Mouse (Mus musculus) cerebellum, adult 2 months (tissue): ENCODE measurements around the gene Eml2. TPM values are rescaled to one million over a fixed set of nuclear protein-coding genes. Genes with fewer than 3 reads are reported as not detected.
A peak's percentile ranks its signal among the peaks of the same experiment; 100 is the strongest.

ENCODE experiments used
- DNase-seq, 2 experiments: peaks; one replicate each; pipeline ENCODE4 v3.0.0; 2021
- H3K27ac ChIP-seq: fragments of 200-500 bp; 2 replicates; pipeline ENCODE4 v1.5.1; 2012; ENCODE audit warnings: low read length, control low read depth, inconsistent platforms; ENCODE audit not compliant: insufficient read depth
- H3K27me3 ChIP-seq: fragments of 200-500 bp; 2 replicates; pipeline ENCODE4 v1.6.1; 2012; ENCODE audit warnings: inconsistent platforms, mild to moderate bottlenecking, low read length, moderate library complexity; ENCODE audit not compliant: control insufficient read depth, insufficient read depth
- H3K4me1 ChIP-seq: fragments of 200-500 bp; 2 replicates; pipeline ENCODE4 v1.6.1; 2011; ENCODE audit warnings: low read length; ENCODE audit not compliant: control insufficient read depth, insufficient read depth
- H3K4me3 ChIP-seq: fragments of 200-500 bp; replicated peaks from 2 replicates; pipeline ENCODE3; 2011; ENCODE audit warnings: mild to moderate bottlenecking, low read depth, low read length, control low read depth; ENCODE audit not compliant: insufficient read depth
- CTCF ChIP-seq: fragments of 200-500 bp; IDR thresholded peaks from 2 replicates; pipeline ENCODE4 v1.5.1; 2011; ENCODE audit warnings: low read depth, mild to moderate bottlenecking, control low read depth, low read length, moderate library complexity, borderline replicate concordance; ENCODE audit not compliant: insufficient read depth
- POLR2A ChIP-seq: fragments of 200-500 bp; IDR thresholded peaks from 2 replicates; pipeline ENCODE4 v1.6.1; 2011; ENCODE audit warnings: low read length, control low read depth, borderline replicate concordance; ENCODE audit not compliant: insufficient read depth
- WGBS: fragments of 180-500 bp; shearing (Covaris S2); methylation state at CpG from one replicate; pipeline ENCODE4 v1.1.7; 2018; 5-methylcytosine and 5-hydroxymethylcytosine counted together
- polyA plus RNA-seq: library from polyadenylated mRNA; depleted of rRNA; stranded (reverse); fragments of >200 nt; gene quantifications from 2 replicates; pipeline ENCODE4 v1.2.3, GENCODE M21; 2012

Gene Eml2
- polyA plus RNA-seq, 1 experiment, result 176 TPM

- no peak for DNase-seq
- H3K4me1 ChIP-seq, result peaks cover 14% of the 10 kb centered on the region
- H3K4me3 ChIP-seq, result no peak overlapping the region
- WGBS, result 68% methylated on average over 13 of the region's 13 CpGs
- H3K27ac ChIP-seq, result no peak overlapping the region
- TF ChIP-seq POLR2A (no peak), CTCF (peak; percentile 43; the same call in 1 of the 2 replicates)
- no peaks in the 10 kb centered on the region for H3K27me3 ChIP-seq
These were observed 20.3 kb upstream of the Eml2 start for GRCm38 (mm10) chr7:19155825-19156475.

DNA sequence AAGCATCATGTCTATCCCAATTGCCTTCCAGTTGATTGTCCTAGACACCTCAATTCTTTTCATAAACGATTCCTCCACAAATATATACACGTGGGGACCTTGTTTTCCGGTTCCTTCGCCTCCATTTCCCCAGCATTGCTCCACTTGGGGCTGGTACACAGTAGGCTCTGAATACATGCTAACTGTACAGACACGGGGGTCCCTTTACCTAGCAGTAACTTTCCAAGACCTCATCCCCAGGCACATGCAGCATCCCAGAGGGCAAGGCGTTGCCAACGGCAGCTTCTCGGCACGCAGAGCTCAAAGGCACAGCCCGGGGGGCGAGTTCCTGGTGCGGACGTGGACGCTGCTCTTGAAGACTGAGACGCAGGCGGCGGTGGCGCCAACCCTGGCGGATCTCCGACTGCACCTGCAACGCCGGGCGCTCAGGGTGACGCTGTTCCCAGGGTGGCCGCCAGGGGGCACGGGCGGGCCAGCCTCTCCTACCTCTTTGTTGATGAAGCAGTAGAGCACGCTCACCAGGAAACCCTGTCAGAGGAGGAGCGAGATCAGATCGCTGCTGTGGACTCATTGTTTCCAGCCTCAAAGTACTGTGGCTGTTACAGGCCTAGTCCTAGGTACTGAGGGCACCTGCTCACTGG, 18.9 kb upstream of the Eml2 start:
- peak; percentile 90 for TF ChIP-seq CTCF
- no peak for TF ChIP-seq POLR2A
- no peak overlapping the region for H3K27ac ChIP-seq
- no peaks in the 10 kb centered on the region for H3K27me3 ChIP-seq
- H3K4me1 ChIP-seq, result peaks cover 14% of the 10 kb centered on the region
- H3K4me3 ChIP-seq, result peak overlapping the region; percentile 20
- 6% methylated on average over 30 of the region's 30 CpGs for WGBS
- DNase-seq, result peak; percentile 92 to 97

DNA sequence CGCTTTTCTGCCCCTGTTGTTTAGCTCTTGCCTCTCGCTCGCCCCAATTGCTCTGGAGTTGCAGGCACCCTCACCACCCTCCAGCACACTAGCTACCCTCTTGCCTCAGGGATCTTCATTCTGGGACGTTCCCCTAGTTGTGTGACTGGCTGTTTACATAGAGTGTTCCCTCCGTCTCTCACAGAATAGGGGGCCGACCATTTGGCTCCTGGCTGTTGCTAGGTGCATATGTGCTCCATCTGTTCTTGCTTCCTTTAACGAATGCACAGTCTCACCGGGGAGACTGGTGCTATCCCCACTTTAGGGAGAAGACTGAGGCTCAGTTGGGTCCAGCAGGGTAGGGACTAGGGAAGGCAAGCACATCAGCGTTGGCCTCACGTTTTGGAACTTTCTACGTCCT, 17.6 kb upstream of the Eml2 start:
- 64% methylated on average over 11 of the region's 11 CpGs for WGBS
- DNase-seq, result no peak
- Histone ChIP-seq H3K27ac (no peak overlapping the region), H3K4me3 (no peak overlapping the region), H3K27me3 (no peaks in the 10 kb centered on the region), H3K4me1 (peaks cover 14% of the 10 kb centered on the region)
- TF ChIP-seq CTCF (no peak), POLR2A (no peak)

GRCm38 (mm10) chr7:19159411-19159810, 16.8 kb upstream of the Eml2 start:
- Histone ChIP-seq H3K4me3 (no peak overlapping the region), H3K27me3 (no peaks in the 10 kb centered on the region), H3K4me1 (peaks cover 14% of the 10 kb centered on the region), H3K27ac (no peak overlapping the region)
- 13% methylated on average over 18 of the region's 18 CpGs for WGBS
- DNase-seq, result no peak
- no peak for TF ChIP-seq POLR2A
- no peak for TF ChIP-seq CTCF

- no peak for TF ChIP-seq POLR2A
- no peak for TF ChIP-seq CTCF
- no peak overlapping the region for H3K4me3 ChIP-seq
- no peaks in the 10 kb centered on the region for H3K27me3 ChIP-seq
- DNase-seq, result no peak
- no peak overlapping the region for H3K27ac ChIP-seq
- WGBS, result 2% methylated on average over 20 of the region's 20 CpGs
- peaks cover 14% of the 10 kb centered on the region for H3K4me1 ChIP-seq
These were observed 16.1 kb upstream of the Eml2 start for GRCm38 (mm10) chr7:19160115-19160514.

DNA sequence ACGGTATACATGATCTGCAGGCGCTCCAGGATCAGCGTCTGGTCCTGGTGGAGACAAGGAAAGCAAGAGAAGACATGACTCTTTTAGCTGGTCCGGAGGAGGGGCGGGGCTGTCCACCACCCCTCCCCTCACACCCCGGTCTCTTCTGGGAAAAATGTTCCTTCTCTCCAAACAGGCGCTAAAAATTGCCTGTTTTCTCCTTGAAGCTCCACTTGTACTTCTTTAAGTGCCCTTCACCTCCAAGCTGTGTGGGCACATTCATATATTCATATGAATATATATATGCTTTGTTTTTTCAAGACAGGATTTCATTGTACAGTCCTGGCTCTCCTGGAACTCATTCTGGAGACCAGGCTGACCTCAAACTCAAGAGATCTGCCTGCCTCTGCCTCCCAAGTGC, 13.3 kb upstream of the Eml2 start:
- Histone ChIP-seq H3K4me1 (peaks cover 9% of the 10 kb centered on the region), H3K27me3 (no peaks in the 10 kb centered on the region), H3K27ac (no peak overlapping the region), H3K4me3 (no peak overlapping the region)
- no peak for DNase-seq
- WGBS, result 84% methylated on average over 7 of the region's 7 CpGs
- TF ChIP-seq POLR2A (no peak), CTCF (no peak)

- Histone ChIP-seq H3K4me3 (no peak overlapping the region), H3K27me3 (no peaks in the 10 kb centered on the region), H3K4me1 (peaks cover 9% of the 10 kb centered on the region), H3K27ac (no peak overlapping the region)
- no peak for DNase-seq
- TF ChIP-seq CTCF (no peak), POLR2A (no peak)
- WGBS, result 51% methylated on average over 12 of the region's 12 CpGs
These were observed 12.5 kb upstream of the Eml2 start for GRCm38 (mm10) chr7:19163752-19164151.

- Histone ChIP-seq H3K4me1 (peaks cover 7% of the 10 kb centered on the region), H3K27ac (no peak overlapping the region), H3K4me3 (no peak overlapping the region), H3K27me3 (no peaks in the 10 kb centered on the region)
- 8% methylated on average over 6 of the region's 6 CpGs for WGBS
- no peak for TF ChIP-seq CTCF
- no peak for TF ChIP-seq POLR2A
- DNase-seq, result no peak
These were observed 12.0 kb upstream of the Eml2 start for GRCm38 (mm10) chr7:19164189-19164588.
